In genomic region chr11:120307566-120308430, GRCm38 (mm10) we compare ENCODE assay signal across 8 mouse cellular contexts. TPM values are rescaled to one million over a fixed set of nuclear protein-coding genes. Genes with fewer than 3 reads are reported as not detected.
DNase-seq lines count a peak whose midpoint lies in the region; ATAC-seq lines count a peak whose summit lies in the region.

No protein-coding gene starts in this region.

- no peaks in the 10 kb centered on the region for H3K36me3 ChIP-seq in forebrain, embryonic 10.5 days (replicated peaks)
- no peaks in the 10 kb centered on the region for H3K36me3 ChIP-seq in forebrain, embryonic 16.5 days (ENCODE audit: control insufficient read depth, insufficient read depth)
- no peaks in the 10 kb centered on the region for H3K36me3 ChIP-seq in embryonic facial prominence, embryonic 11.5 days (replicated peaks; ENCODE audit: control insufficient read depth, insufficient read depth, low read depth, low read length)
- no peaks in the 10 kb centered on the region for H3K36me3 ChIP-seq in heart, embryonic 10.5 days
- no peaks in the 10 kb centered on the region for H3K36me3 ChIP-seq in kidney, embryonic 15.5 days
- no peaks in the 10 kb centered on the region for H3K36me3 ChIP-seq in stomach, embryonic 14.5 days (ENCODE audit: control insufficient read depth, insufficient read depth, low read length)

- H3K27me3 ChIP-seq in forebrain, embryonic 10.5 days (ENCODE audit: poor library complexity, severe bottlenecking) = peaks cover 50% of the 10 kb centered on the region
- no peaks in the 10 kb centered on the region for H3K27me3 ChIP-seq in forebrain, embryonic 16.5 days (replicated peaks; ENCODE audit: control insufficient read depth, insufficient read depth, low read length)
- no peaks in the 10 kb centered on the region for H3K27me3 ChIP-seq in embryonic facial prominence, embryonic 11.5 days (ENCODE audit: control insufficient read depth, insufficient read depth, low read length)
- no peaks in the 10 kb centered on the region for H3K27me3 ChIP-seq in heart, embryonic 10.5 days (ENCODE audit: insufficient read depth, poor library complexity, severe bottlenecking)
- 0 out of 2 replicates have a peak, but pooled peaks cover 6% of the 10 kb centered on the region for H3K27me3 ChIP-seq in kidney, embryonic 15.5 days
- no peaks in the 10 kb centered on the region for H3K27me3 ChIP-seq in stomach, embryonic 14.5 days (ENCODE audit: control insufficient read depth, insufficient read depth, low read length)

- peak overlapping the region; percentile 59 for H3K4me3 ChIP-seq in forebrain, embryonic 10.5 days
- no peak overlapping the region for H3K4me3 ChIP-seq in forebrain, embryonic 16.5 days (replicated peaks; ENCODE audit: low read length)
- no peak overlapping the region for H3K4me3 ChIP-seq in embryonic facial prominence, embryonic 11.5 days (ENCODE audit: low read depth, low read length)
- peak overlapping the region; percentile 37; the same call in 1 of the 2 replicates for H3K4me3 ChIP-seq in heart, embryonic 10.5 days
- no peak overlapping the region for H3K4me3 ChIP-seq in kidney, embryonic 15.5 days (replicated peaks)
- H3K4me3 ChIP-seq in stomach, embryonic 14.5 days (ENCODE audit: low read depth, low read length) = no peak overlapping the region

- peak overlapping the region; percentile 95 for H3K27ac ChIP-seq in forebrain, embryonic 10.5 days
- H3K27ac ChIP-seq in forebrain, embryonic 16.5 days (ENCODE audit: low read length) = no peak overlapping the region
- no peak overlapping the region for H3K27ac ChIP-seq in embryonic facial prominence, embryonic 11.5 days (replicated peaks; ENCODE audit: low read depth, low read length)
- peak overlapping the region; percentile 98 for H3K27ac ChIP-seq in heart, embryonic 10.5 days
- peak overlapping the region; percentile 76 for H3K27ac ChIP-seq in kidney, embryonic 15.5 days
- H3K27ac ChIP-seq in stomach, embryonic 14.5 days (ENCODE audit: low read length) = no peak overlapping the region

- WGBS in forebrain, embryonic 10.5 days = 7% methylated on average over 19 of the region's 19 CpGs
- WGBS in forebrain, embryonic 16.5 days = 5% methylated on average over 19 of the region's 19 CpGs
- 8% methylated on average over 19 of the region's 19 CpGs for WGBS in embryonic facial prominence, embryonic 11.5 days
- WGBS in heart, embryonic 10.5 days = 8% methylated on average over 19 of the region's 19 CpGs
- WGBS in kidney, embryonic 15.5 days = 7% methylated on average over 19 of the region's 19 CpGs
- WGBS in stomach, embryonic 14.5 days = 8% methylated on average over 19 of the region's 19 CpGs

- no peak for ATAC-seq in forebrain, embryonic 16.5 days
- ATAC-seq in embryonic facial prominence, embryonic 11.5 days (replicated peaks; ENCODE audit: insufficient number of reproducible peaks, low FRiP score, low TSS enrichment, low read depth) = no peak
- no peak; the same call in 1 of the 2 replicates for ATAC-seq in kidney, embryonic 15.5 days (replicated peaks; ENCODE audit: low FRiP score)
- ATAC-seq in stomach, embryonic 14.5 days (ENCODE audit: insufficient number of reproducible peaks, insufficient read depth, low FRiP score, low read depth) = no peak

- H3K9ac ChIP-seq in forebrain, embryonic 16.5 days (replicated peaks; ENCODE audit: low read depth, low read length) = no peak overlapping the region
- H3K9ac ChIP-seq in embryonic facial prominence, embryonic 11.5 days (replicated peaks; ENCODE audit: low read length) = no peak overlapping the region
- no peak overlapping the region for H3K9ac ChIP-seq in kidney, embryonic 15.5 days
- no peak overlapping the region for H3K9ac ChIP-seq in stomach, embryonic 14.5 days (replicated peaks; ENCODE audit: low read depth, low read length)

- no peak overlapping the region for H3K4me2 ChIP-seq in forebrain, embryonic 16.5 days (ENCODE audit: low read length)
- H3K4me2 ChIP-seq in embryonic facial prominence, embryonic 11.5 days (ENCODE audit: low read depth, low read length) = no peak overlapping the region
- H3K4me2 ChIP-seq in kidney, embryonic 15.5 days = peak overlapping the region; percentile 90
- H3K4me2 ChIP-seq in stomach, embryonic 14.5 days (replicated peaks; ENCODE audit: low read depth, low read length) = peak overlapping the region; percentile 2; the same call in 1 of the 2 replicates

- DNase-seq in forebrain, embryonic 10.5 days (ENCODE audit: extremely low spot score, low spot score) = peak; percentile 94
- DNase-seq in embryonic facial prominence, embryonic 11.5 days (ENCODE audit: low spot score) = peak; percentile 96
- peak; percentile 95 for DNase-seq in heart, embryonic 10.5 days (ENCODE audit: low spot score)
- peak; percentile 91 for DNase-seq in liver
- DNase-seq in naive thymus-derived CD4-positive, alpha-beta T cell, adult 2 months (ENCODE audit: low read depth) = peak; percentile 90

- no peaks in the 10 kb centered on the region for H3K9me3 ChIP-seq in forebrain, embryonic 10.5 days
- H3K9me3 ChIP-seq in forebrain, embryonic 16.5 days (ENCODE audit: control insufficient read depth, low read length) = no peaks in the 10 kb centered on the region
- no peaks in the 10 kb centered on the region for H3K9me3 ChIP-seq in embryonic facial prominence, embryonic 11.5 days (replicated peaks; ENCODE audit: control insufficient read depth, low read length)
- no peaks in the 10 kb centered on the region for H3K9me3 ChIP-seq in heart, embryonic 10.5 days
- H3K9me3 ChIP-seq in kidney, embryonic 15.5 days (replicated peaks) = no peaks in the 10 kb centered on the region
- no peaks in the 10 kb centered on the region for H3K9me3 ChIP-seq in stomach, embryonic 14.5 days (ENCODE audit: control insufficient read depth, low read depth, low read length)

- H3K4me1 ChIP-seq in forebrain, embryonic 10.5 days = peaks cover 78% of the 10 kb centered on the region
- H3K4me1 ChIP-seq in forebrain, embryonic 16.5 days (replicated peaks; ENCODE audit: control insufficient read depth, insufficient read depth, low read length) = peaks cover 54% of the 10 kb centered on the region
- peaks cover 28% of the 10 kb centered on the region for H3K4me1 ChIP-seq in embryonic facial prominence, embryonic 11.5 days (ENCODE audit: control insufficient read depth, insufficient read depth, low read length)
- peaks cover 70% of the 10 kb centered on the region for H3K4me1 ChIP-seq in heart, embryonic 10.5 days
- peaks cover 79% of the 10 kb centered on the region for H3K4me1 ChIP-seq in kidney, embryonic 15.5 days
- H3K4me1 ChIP-seq in stomach, embryonic 14.5 days (ENCODE audit: control insufficient read depth, insufficient read depth, low read length) = peaks cover 44% of the 10 kb centered on the region

RNA-seq across cellular contexts. Expression of gene Actg1, which starts 40.5 kb away (rescaled TPM):
- 2,559 and 2,733 TPM in 2 replicates for polyA plus RNA-seq in forebrain, embryonic 10.5 days (2016; fragmentation: Nextera tagmentation; extraction: Ambion mirVana)
- 4,159 and 4,175 TPM in 2 replicates for polyA plus RNA-seq in forebrain, embryonic 16.5 days (2015; fragmentation: Nextera tagmentation; extraction: Ambion mirVana)
- polyA plus RNA-seq in embryonic facial prominence, embryonic 11.5 days (2014; fragmentation: Nextera tagmentation; extraction: Ambion mirVana) = 3,237 and 3,434 TPM in 2 replicates
- 1,513 and 2,033 TPM in 2 replicates for polyA plus RNA-seq in heart, embryonic 10.5 days (2016; fragmentation: Nextera tagmentation; extraction: Ambion mirVana)
- polyA plus RNA-seq in kidney, embryonic 15.5 days (2015; fragmentation: Nextera tagmentation; extraction: Ambion mirVana) = 2,367 and 2,520 TPM in 2 replicates
- 2,902 and 3,014 TPM in 2 replicates for polyA plus RNA-seq in stomach, embryonic 14.5 days (2014; fragmentation: Nextera tagmentation; extraction: Ambion mirVana)

RNA-seq across cellular contexts. Expression of gene Fscn2, which starts 53.5 kb away (rescaled TPM):
- 0.32 TPM in 1 of 2 replicates, not detected in the other for polyA plus RNA-seq in forebrain, embryonic 10.5 days (2016; fragmentation: Nextera tagmentation; extraction: Ambion mirVana)
- 1.3 and 1.5 TPM in 2 replicates for polyA plus RNA-seq in forebrain, embryonic 16.5 days (2015; fragmentation: Nextera tagmentation; extraction: Ambion mirVana)
- polyA plus RNA-seq in embryonic facial prominence, embryonic 11.5 days (2014; fragmentation: Nextera tagmentation; extraction: Ambion mirVana) = 0.20 and 0.28 TPM in 2 replicates
- 0.25 and 0.49 TPM in 2 replicates for polyA plus RNA-seq in heart, embryonic 10.5 days (2016; fragmentation: Nextera tagmentation; extraction: Ambion mirVana)
- polyA plus RNA-seq in kidney, embryonic 15.5 days (2015; fragmentation: Nextera tagmentation; extraction: Ambion mirVana) = 1.1 and 1.2 TPM in 2 replicates
- polyA plus RNA-seq in stomach, embryonic 14.5 days (2014; fragmentation: Nextera tagmentation; extraction: Ambion mirVana) = 0.30 and 0.59 TPM in 2 replicates

Comparison
In these comparisons a context has a peak if more than half of its experiments do, and no peak if none do; other contexts are left out.
1. H3K27ac ChIP-seq: peak in forebrain, embryonic 10.5 days (single experiment), heart, embryonic 10.5 days (single experiment) and kidney, embryonic 15.5 days (single experiment); none in forebrain, embryonic 16.5 days (single experiment), embryonic facial prominence, embryonic 11.5 days (single experiment) and stomach, embryonic 14.5 days (single experiment).
2. H3K4me3 ChIP-seq: peak in forebrain, embryonic 10.5 days (single experiment) and heart, embryonic 10.5 days (single experiment); none in forebrain, embryonic 16.5 days (single experiment), embryonic facial prominence, embryonic 11.5 days (single experiment), kidney, embryonic 15.5 days (single experiment) and stomach, embryonic 14.5 days (single experiment).
3. H3K4me2 ChIP-seq: peak in kidney, embryonic 15.5 days (single experiment) and stomach, embryonic 14.5 days (single experiment); none in forebrain, embryonic 16.5 days (single experiment) and embryonic facial prominence, embryonic 11.5 days (single experiment).
4. Peak in every context shown above with its lines, with median percentiles within 50 percentile points of each other: DNase-seq.